Mouse (Mus musculus) right cerebral cortex, adult 2 months (tissue): ENCODE measurements around the gene Psmd6.

ENCODE experiments used
- DNase-seq, 2 experiments: peaks; one replicate each; pipeline ENCODE4 v3.0.0; 2021 to 2022; ENCODE audit warnings: low spot score in 2 of 2

Gene Psmd6

DNA sequence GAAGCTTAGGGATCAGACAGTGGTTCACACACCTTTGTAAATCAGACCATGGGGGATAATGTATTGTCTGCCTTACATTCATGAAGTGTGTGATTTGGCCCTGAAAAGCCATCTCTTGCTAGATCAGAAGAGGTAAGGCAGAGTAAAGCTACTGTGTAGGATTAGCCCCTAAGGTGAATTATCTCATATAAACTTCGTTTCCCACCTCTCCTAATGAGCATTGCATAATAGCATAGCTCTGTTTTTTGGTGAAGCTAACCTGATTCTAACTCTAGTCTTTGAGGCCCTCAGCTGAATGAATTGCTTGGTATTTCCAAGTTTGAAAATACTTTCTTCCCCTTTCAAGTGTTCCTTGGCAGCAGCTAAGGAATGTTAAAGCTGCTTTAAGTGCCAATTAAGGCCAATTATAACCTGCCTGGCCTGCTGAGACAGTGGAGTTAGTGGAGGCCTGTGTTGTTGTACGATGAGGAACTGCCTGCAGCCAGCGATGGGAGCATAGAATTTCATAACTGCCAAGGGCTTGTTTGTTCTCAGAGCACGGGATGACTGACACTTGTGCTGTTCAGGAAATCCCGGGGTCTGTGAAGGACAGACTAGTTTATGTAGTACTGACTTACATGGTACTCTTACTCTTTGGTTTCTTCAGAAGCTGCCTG lies 56.2 kb downstream of the Psmd6 start:
- DNase-seq, result no peak

DNA sequence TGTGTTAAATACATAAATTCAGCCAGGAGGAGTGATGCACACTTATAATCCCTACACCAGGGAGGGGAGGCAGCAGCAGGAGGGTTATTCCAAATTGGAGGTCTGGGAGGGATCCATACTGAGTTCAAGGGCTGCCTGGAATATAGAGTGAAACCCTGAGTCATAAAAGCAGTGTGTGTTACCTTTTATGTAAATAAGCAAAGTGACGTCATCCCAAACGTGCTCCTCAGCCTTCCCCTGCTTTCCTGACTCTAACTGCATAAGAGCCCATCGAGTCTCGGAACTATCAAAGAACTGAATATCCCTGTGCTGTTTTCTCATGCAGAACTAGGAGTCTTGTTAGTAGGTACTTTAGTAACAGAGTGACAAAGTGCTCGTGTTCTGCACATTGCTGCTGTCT lies 57.4 kb downstream of the Psmd6 start:
- DNase-seq, result no peak

DNA sequence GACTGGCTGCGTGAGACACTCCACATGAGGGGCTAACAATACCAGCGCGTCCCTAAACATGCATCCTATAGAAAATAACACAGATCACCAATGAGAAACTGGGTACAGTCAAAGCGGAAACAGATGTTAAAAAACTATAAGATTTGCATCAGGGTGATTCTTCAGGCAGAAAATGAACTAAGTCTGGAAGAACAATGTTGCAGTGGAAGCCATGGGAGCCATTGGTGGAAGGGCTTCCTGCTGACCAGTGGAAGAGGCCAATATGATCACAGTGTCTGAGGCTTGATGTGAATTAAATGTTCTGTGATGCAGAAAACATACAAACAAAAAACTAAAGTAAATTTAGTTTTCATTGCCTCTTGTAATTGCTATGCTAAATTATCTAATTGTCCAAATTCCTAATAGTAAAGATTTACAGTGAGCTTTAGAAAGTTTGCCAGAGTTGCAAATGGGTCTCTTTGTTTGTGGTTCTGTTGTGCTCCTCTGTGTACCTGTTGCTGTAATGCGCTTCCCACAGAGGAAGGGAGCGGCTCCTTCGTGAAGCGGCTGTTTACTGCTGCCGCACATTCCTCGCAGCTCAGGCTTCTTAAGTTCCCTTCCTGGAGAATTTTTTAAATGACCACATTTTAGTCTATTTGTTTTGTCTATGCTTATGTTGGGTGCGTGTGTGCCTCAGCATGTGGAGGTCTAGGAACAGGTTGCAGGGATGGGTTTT lies 58.1 kb downstream of the Psmd6 start:
- no peak for DNase-seq
